Mouse (Mus musculus): ENCODE results near the gene Frrs1. TPM values are rescaled to one million over a fixed set of nuclear protein-coding genes. Genes with fewer than 3 reads are reported as not detected.
A peak's percentile ranks its signal among the peaks of the same experiment; 100 is the strongest.

Gene Frrs1
- polyA plus RNA-seq, 1 experiment: 32.4 TPM

- no peaks in the 10 kb centered on the region for H3K4me1 ChIP-seq (ENCODE audit: control insufficient read depth, insufficient read depth, low read length)
- no peak overlapping the region for H3K27ac ChIP-seq (ENCODE audit: insufficient read depth, low read length)
- no peak overlapping the region for H3K4me3 ChIP-seq (ENCODE audit: insufficient read depth, low read length)
- TF ChIP-seq POLR2A (IDR thresholded peaks at IDR 0.05; ENCODE audit: low read depth, low read length): no peak
- no peak for TF ChIP-seq CTCF (IDR thresholded peaks at IDR 0.05; ENCODE audit: borderline replicate concordance, insufficient read depth, low read length)
These were observed 27.9 kb upstream of the Frrs1 start for GRCm38 (mm10) chr3:116831324-116831723.

DNA sequence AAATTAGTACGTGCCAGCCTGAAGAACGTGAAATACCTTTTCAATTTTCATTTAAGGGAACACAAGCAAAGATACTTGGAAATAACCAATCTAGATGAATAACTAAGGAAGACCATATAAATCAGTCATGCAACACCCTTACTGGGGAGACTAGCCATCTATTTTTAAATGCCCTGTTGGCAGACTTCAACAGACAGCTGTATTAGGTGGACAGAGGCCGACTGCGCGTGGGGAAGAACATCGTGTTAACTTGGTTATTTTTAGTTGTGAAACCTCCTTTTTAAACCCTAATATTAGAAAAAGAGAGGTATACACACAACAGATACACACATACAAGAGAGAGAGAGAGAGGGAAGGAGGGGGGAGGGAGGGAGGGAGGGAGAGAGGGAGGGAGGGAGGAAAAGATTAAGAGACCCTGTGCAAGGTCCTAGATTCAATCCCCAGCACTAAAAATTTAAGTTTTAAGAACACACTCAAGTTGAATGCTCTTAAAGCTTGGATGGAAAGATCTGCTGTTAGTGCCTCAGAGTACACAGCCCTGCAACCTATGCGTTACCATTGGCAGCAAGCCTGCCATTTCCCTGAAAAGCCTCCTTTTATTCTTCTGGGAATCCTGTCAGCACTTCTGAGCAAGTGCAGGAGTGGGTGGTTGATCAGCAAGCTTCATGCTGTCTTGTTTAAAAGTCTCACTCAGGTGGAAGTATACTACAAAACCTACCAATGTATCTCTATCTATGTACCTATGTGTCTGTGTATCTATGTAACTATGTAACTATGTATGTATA is 26.5 kb upstream of the Frrs1 start:
- Histone ChIP-seq H3K27ac (ENCODE audit: insufficient read depth, low read length) (no peak overlapping the region), H3K4me3 (ENCODE audit: insufficient read depth, low read length) (no peak overlapping the region), H3K4me1 (ENCODE audit: control insufficient read depth, insufficient read depth, low read length) (no peaks in the 10 kb centered on the region)
- TF ChIP-seq POLR2A (IDR thresholded peaks at IDR 0.05; ENCODE audit: low read depth, low read length) (no peak), CTCF (IDR thresholded peaks at IDR 0.05; ENCODE audit: borderline replicate concordance, insufficient read depth, low read length) (no peak)

- no peaks in the 10 kb centered on the region for H3K4me1 ChIP-seq (ENCODE audit: control insufficient read depth, insufficient read depth, low read length)
- H3K27ac ChIP-seq (ENCODE audit: insufficient read depth, low read length): no peak overlapping the region
- H3K4me3 ChIP-seq (ENCODE audit: insufficient read depth, low read length): no peak overlapping the region
- TF ChIP-seq CTCF (IDR thresholded peaks at IDR 0.05; ENCODE audit: borderline replicate concordance, insufficient read depth, low read length) (no peak), POLR2A (IDR thresholded peaks at IDR 0.05; ENCODE audit: low read depth, low read length) (no peak)
These were observed 25.8 kb upstream of the Frrs1 start for GRCm38 (mm10) chr3:116833491-116833890.

DNA sequence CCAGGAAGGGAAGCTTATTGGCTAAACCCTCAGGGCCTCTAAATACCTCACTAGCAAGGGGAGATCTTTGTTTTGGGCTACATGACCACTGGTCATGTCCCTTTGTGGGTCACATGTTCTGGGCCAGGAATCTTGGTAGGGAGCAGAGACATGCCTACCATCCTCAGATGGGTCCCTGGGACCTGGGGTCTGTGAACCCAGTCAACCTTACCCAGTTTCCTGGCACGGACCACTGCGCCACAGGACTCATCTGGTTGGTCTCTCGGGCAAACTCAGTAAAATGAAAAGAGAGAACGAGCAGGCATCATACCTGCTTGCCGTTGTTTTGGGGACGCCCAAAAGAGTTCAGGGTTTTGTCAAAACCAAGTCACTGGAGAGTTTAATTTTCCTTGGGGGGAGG is 25.0 kb upstream of the Frrs1 start:
- Histone ChIP-seq H3K4me1 (ENCODE audit: control insufficient read depth, insufficient read depth, low read length) (no peaks in the 10 kb centered on the region), H3K4me3 (ENCODE audit: insufficient read depth, low read length) (no peak overlapping the region), H3K27ac (ENCODE audit: insufficient read depth, low read length) (no peak overlapping the region)
- no peak for TF ChIP-seq POLR2A (IDR thresholded peaks at IDR 0.05; ENCODE audit: low read depth, low read length)
- no peak for TF ChIP-seq CTCF (IDR thresholded peaks at IDR 0.05; ENCODE audit: borderline replicate concordance, insufficient read depth, low read length)

DNA sequence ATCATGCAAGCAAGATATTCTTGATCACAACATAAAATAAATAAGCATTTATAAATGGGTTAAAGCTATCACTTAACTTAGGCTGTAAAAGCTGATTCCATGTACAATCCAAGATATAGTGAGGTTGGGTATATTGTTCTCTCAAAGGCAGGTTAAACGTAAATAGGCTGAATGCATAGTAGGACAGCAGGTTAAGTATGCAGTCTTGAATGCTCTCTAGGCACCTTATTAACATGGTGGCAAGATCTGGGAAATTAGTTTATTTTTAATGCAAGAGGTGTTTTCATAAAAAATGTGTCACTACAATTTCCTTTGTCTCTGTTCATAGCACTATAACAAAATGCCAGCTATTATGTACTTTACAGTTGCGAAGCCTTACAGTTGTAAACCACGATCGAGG is 23.9 kb upstream of the Frrs1 start:
- Histone ChIP-seq H3K27ac (ENCODE audit: insufficient read depth, low read length) (no peak overlapping the region), H3K4me3 (ENCODE audit: insufficient read depth, low read length) (no peak overlapping the region), H3K4me1 (ENCODE audit: control insufficient read depth, insufficient read depth, low read length) (no peaks in the 10 kb centered on the region)
- TF ChIP-seq CTCF (IDR thresholded peaks at IDR 0.05; ENCODE audit: borderline replicate concordance, insufficient read depth, low read length) (no peak), POLR2A (IDR thresholded peaks at IDR 0.05; ENCODE audit: low read depth, low read length) (no peak)

DNA sequence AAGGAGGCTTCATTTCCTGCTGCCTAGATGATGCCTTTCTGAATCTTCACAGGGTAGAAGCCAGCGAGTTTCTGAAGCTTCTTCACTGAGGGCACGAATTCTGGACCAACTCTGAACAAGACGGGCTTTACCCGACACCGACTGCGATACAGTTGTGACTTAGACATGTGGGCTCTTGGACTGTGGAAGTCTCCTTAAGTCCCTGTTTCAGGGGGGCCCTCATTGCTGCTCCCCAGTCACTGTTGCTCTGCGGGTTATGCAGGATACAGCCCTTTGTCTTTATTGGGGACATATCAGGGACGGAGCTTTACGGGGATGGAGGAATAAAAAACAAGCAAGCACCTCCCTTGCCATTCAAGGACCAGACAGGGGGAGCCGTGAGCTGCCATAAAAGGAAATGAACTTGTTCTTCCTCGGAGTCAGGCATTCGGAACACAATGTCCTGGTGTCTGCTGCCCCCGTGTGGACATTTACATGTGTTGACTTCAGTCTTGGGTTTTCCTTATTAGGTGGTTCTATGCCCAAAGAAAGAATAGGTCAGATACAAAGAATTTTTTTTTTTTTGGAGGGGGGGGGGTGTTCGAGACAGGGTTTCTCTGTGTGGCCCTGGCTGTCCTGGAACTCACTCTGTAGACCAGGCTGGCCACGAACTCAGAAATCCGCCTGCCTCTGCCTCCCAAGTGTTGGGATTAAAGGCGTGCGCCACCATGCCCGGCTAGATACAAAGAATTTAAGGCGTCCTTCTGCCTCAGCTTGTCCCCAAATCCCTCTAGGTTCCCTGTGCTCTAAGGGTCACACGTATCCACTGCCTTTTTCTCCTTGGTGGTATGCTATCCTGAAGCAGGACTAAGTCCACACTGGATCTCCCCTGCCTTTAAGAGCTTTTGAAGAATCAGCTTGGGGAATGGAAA is 23.2 kb upstream of the Frrs1 start:
- no peaks in the 10 kb centered on the region for H3K4me1 ChIP-seq (ENCODE audit: control insufficient read depth, insufficient read depth, low read length)
- TF ChIP-seq CTCF (IDR thresholded peaks at IDR 0.05; ENCODE audit: borderline replicate concordance, insufficient read depth, low read length): peak; percentile 49; the same call in 1 of the 2 replicates
- TF ChIP-seq POLR2A (IDR thresholded peaks at IDR 0.05; ENCODE audit: low read depth, low read length): peak; percentile 37; the same call in 1 of the 2 replicates
- H3K27ac ChIP-seq (ENCODE audit: insufficient read depth, low read length): no peak overlapping the region
- H3K4me3 ChIP-seq (ENCODE audit: insufficient read depth, low read length): peak overlapping the region; percentile 28; the same call in 1 of the 2 replicates

- Histone ChIP-seq H3K4me1 (ENCODE audit: control insufficient read depth, insufficient read depth, low read length) (no peaks in the 10 kb centered on the region), H3K4me3 (ENCODE audit: insufficient read depth, low read length) (no peak overlapping the region), H3K27ac (ENCODE audit: insufficient read depth, low read length) (no peak overlapping the region)
- no peak for TF ChIP-seq POLR2A (IDR thresholded peaks at IDR 0.05; ENCODE audit: low read depth, low read length)
- TF ChIP-seq CTCF (IDR thresholded peaks at IDR 0.05; ENCODE audit: borderline replicate concordance, insufficient read depth, low read length): no peak
These were observed 22.4 kb upstream of the Frrs1 start for GRCm38 (mm10) chr3:116836681-116837475.

DNA sequence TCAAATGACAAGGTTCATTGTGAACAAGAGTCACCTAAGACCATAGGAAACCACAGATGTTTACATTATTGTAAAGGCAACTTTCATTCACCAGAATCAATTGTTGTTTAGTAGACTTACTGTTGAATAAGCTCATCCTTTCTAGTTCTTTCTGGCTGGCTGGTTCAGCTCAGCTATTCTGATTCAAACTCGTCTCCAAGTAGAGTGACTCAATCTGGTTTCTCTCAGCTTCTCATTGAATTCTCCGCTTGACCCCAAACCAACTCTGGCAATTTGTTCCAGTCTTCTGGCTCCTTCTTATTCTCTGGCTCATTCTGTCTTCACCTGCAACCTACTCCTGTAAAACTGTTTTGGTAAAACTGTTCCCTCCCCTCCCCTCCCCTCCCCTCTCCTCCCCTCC is 18.0 kb upstream of the Frrs1 start:
- Histone ChIP-seq H3K4me1 (ENCODE audit: control insufficient read depth, insufficient read depth, low read length) (no peaks in the 10 kb centered on the region; the same call in 1 of the 2 replicates), H3K4me3 (ENCODE audit: insufficient read depth, low read length) (no peak overlapping the region), H3K27ac (ENCODE audit: insufficient read depth, low read length) (no peak overlapping the region)
- no peak for TF ChIP-seq CTCF (IDR thresholded peaks at IDR 0.05; ENCODE audit: borderline replicate concordance, insufficient read depth, low read length)
- no peak for TF ChIP-seq POLR2A (IDR thresholded peaks at IDR 0.05; ENCODE audit: low read depth, low read length)

GRCm38 (mm10) chr3:116844880-116845579 is 14.2 kb upstream of the Frrs1 start:
- Histone ChIP-seq H3K4me3 (ENCODE audit: insufficient read depth, low read length) (no peak overlapping the region), H3K4me1 (ENCODE audit: control insufficient read depth, insufficient read depth, low read length) (peaks cover 8% of the 10 kb centered on the region), H3K27ac (ENCODE audit: insufficient read depth, low read length) (no peak overlapping the region)
- TF ChIP-seq POLR2A (IDR thresholded peaks at IDR 0.05; ENCODE audit: low read depth, low read length): no peak
